Mouse (Mus musculus): Measurements from ENCODE around the gene Gjb1. TPM values are rescaled to one million over a fixed set of nuclear protein-coding genes. Genes with fewer than 3 reads are reported as not detected.

Gene Gjb1
- total and polyA plus RNA-seq, 3 experiments, result not detected

DNA sequence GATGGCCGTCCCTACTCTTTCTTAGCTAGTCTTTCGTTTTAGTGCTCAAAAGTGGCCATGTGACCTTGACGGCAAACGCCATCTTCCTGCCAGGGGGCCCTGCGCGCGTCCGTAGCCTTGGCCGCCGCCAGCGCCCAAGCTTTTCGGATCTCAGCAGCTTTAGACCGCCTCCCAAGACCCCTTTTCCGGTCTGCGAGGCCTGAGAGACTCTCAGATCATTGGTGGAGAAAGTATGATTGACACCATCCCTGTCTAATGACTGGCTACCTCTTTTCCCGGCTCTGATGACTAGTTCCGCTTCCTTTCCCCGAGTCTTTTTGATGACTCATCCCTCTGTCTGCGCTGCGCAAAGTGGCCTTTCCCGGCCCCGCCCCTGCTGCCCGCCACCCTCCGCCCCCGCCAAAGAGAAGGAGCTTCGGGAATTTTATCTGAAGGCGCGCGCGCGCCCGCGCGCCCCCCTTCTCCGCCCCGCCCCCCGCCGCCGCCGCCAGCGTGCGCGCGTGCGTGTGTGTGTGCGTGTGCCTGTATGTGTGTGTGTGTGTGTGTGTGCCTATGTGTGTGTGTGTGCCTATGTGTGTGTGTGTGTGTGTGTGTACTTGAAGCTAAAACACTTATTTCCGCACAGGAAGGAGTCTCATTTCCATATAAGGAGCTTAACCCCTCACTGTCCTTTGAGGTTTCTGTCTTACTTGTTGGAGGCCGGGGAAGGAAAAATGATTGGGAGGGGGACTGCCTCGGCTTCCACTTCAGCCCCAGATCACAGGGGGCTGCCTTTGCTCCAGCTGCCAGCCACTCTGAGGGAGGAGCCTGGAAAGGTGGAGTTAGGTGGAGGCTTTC lies 43.6 kb upstream of the Gjb1 start (continued):
- no peak for TF ChIP-seq JUN (IDR thresholded peaks at IDR 0.05; ENCODE audit: insufficient read depth, low read depth, low read length)
- TF ChIP-seq CTCF (conservative IDR thresholded peaks at IDR 0.05 in 1 of 2, IDR thresholded peaks at IDR 0.05 in 1 of 2; ENCODE audit: low read depth in 2 of 2, low read length in 2 of 2), result no peak
- 0 out of 2 replicates have a peak, but pooled peaks have one; percentile 32 for TF ChIP-seq TBP (conservative IDR thresholded peaks at IDR 0.05; ENCODE audit: low read depth, low read length)
- TF ChIP-seq MYC (IDR thresholded peaks at IDR 0.05; ENCODE audit: low read depth, low read length), result 0 out of 2 replicates have a peak, but pooled peaks have one; percentile 54
- peak; percentile 21; the same call in 1 of the 2 replicates for TF ChIP-seq TCF12 (IDR thresholded peaks at IDR 0.05; ENCODE audit: low read depth, low read length)
- TF ChIP-seq BHLHE40 (IDR thresholded peaks at IDR 0.05; ENCODE audit: low read depth, low read length), result peak; percentile 68
- TF ChIP-seq ELF1 (IDR thresholded peaks at IDR 0.05; ENCODE audit: low read depth, low read length), result peak; percentile 64; the same call in 1 of the 2 replicates
- TF ChIP-seq IRF4 (IDR thresholded peaks at IDR 0.05; ENCODE audit: low read depth, low read length), result 0 out of 2 replicates have a peak, but pooled peaks have one; percentile 7
- peak; percentile 64 for TF ChIP-seq NRF1 (IDR thresholded peaks at IDR 0.05; ENCODE audit: low read depth, low read length)
- TF ChIP-seq PAX5 (IDR thresholded peaks at IDR 0.05; ENCODE audit: low read length), result no peak
- TF ChIP-seq RCOR1 (conservative IDR thresholded peaks at IDR 0.05; ENCODE audit: low read depth, low read length), result 0 out of 2 replicates have a peak, but pooled peaks have one; percentile 52

DNA sequence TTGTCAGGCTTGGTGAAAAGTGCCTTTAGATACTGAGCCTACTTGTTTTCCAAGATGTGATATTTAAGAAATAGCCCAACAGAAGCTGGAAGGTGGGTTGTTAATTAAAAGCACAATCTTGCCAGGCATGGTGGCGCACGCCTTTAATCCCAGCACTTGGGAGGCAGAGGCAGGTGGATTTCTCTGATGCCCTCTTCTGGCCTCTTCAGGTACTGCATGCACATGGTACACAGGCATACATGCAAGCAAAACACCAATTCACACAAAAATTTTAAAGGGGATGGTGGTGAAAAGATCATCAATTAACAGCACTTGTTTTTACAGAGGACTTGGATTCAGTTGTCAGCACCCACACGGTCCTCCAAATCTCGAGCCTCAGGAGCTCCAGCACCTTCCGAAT lies 41.6 kb upstream of the Gjb1 start:
- Histone ChIP-seq H3K9ac (ENCODE audit: insufficient read depth, low read depth) (no peak overlapping the region), H3K36me3 (replicated peaks in 1 of 2; ENCODE audit: control insufficient read depth in 1 of 2, insufficient read depth in 1 of 2, low read length in 1 of 2) (no peaks in the 10 kb centered on the region), H3K4me3 (replicated peaks in 1 of 3; ENCODE audit: low read depth in 2 of 3, low read length in 2 of 3, poor library complexity in 1 of 3) (no peak overlapping the region), H3K9me3 (replicated peaks; ENCODE audit: low read length) (no peaks in the 10 kb centered on the region), H3K27me3 (replicated peaks) (no peaks in the 10 kb centered on the region), H3K4me1 (ENCODE audit: control insufficient read depth in 1 of 2, insufficient read depth in 2 of 2) (peaks cover 3 to 13% of the 10 kb centered on the region in 2 experiments; a peak in 3 of 4 replicates), H3K79me2 (replicated peaks; ENCODE audit: control insufficient read depth, extremely low read depth, insufficient read depth, poor library complexity, severe bottlenecking) (no peaks in the 10 kb centered on the region), H3K27ac (ENCODE audit: insufficient read depth, low read depth) (no peak overlapping the region), H3K4me2 (ENCODE audit: insufficient read depth, low read depth, poor library complexity, severe bottlenecking) (no peak overlapping the region)
- dilution Hi-C loops (cut with MboI; ENCODE audit: extremely low pct_ligation_motif_present, extremely low pct_unique_long_range_greater_than_20kb, low sequenced_read_pairs) (no loop called here), in situ Hi-C loops (cut with MboI; ENCODE audit: low pct_ligation_motif_present, low pct_unique_long_range_greater_than_20kb, low sequenced_read_pairs) (loop anchor here (5.0 kb wide), 1 partner anchor 202 kb away; no protein-coding TSS in a partner anchor)
- TF ChIP-seq JUN (IDR thresholded peaks at IDR 0.05; ENCODE audit: insufficient read depth, low read depth, low read length) (no peak), BHLHE40 (IDR thresholded peaks at IDR 0.05; ENCODE audit: low read depth, low read length) (no peak), ZC3H11A (IDR thresholded peaks at IDR 0.05; ENCODE audit: low read depth, low read length) (no peak), MXI1 (IDR thresholded peaks at IDR 0.05; ENCODE audit: low read depth, low read length) (no peak), MAZ (IDR thresholded peaks at IDR 0.05; ENCODE audit: low read depth, low read length) (no peak), SMC3 (IDR thresholded peaks at IDR 0.05; ENCODE audit: low read depth, low read length) (peak; percentile 16; the same call in 1 of the 2 replicates), CHD2 (IDR thresholded peaks at IDR 0.05; ENCODE audit: low read length) (no peak), CTCF (conservative IDR thresholded peaks at IDR 0.05 in 1 of 2, IDR thresholded peaks at IDR 0.05 in 1 of 2; ENCODE audit: low read depth in 2 of 2, low read length in 2 of 2) (peak; percentile 37 to 41; a peak in 2 of 4 replicates)
- DNase-seq (ENCODE audit: extremely low read depth), result peak; percentile 30

All from CH12.LX (cell line).